Mouse (Mus musculus) midbrain, embryonic 14.5 days (tissue): ENCODE measurements at regions not wholly inside any gene's neighbourhood (a gene's known extent, or its start where the extent isn't known, plus 50 kb on each side); places are given as distances from the start of the nearest gene placed in this dataset.

Experiments used
- ATAC-seq: fragments of 200-750 bp; cut with Nextera tagmentation; 2 replicates; pipeline ENCODE4 v1.8.0; 2017; ENCODE audit warnings: moderate number of reproducible peaks, moderate library complexity; ENCODE audit not compliant: low FRiP score, low TSS enrichment
- DNase-seq: peaks from one replicate; pipeline ENCODE4 v3.0.0-alpha.2; 2015
- H3K27ac ChIP-seq: fragments of 300-500 bp; sonication (generic); replicated peaks from 2 replicates; pipeline ENCODE4 v1.5.1; 2014; ENCODE audit warnings: mild to moderate bottlenecking, low read depth, low read length, moderate library complexity
- H3K27me3 ChIP-seq: fragments of 300-500 bp; sonication (generic); 2 replicates; pipeline ENCODE4 v1.6.1; 2014; ENCODE audit warnings: low read length, control low read depth, mixed read lengths; ENCODE audit not compliant: control insufficient read depth, insufficient read depth
- H3K36me3 ChIP-seq: fragments of 300-500 bp; sonication (generic); 2 replicates; pipeline ENCODE4 v1.6.1; 2014; ENCODE audit warnings: low read length, control low read depth; ENCODE audit not compliant: control insufficient read depth, insufficient read depth
- H3K4me1 ChIP-seq: fragments of 300-500 bp; sonication (generic); 2 replicates; pipeline ENCODE4 v1.6.1; 2014; ENCODE audit warnings: mild to moderate bottlenecking, antibody characterized with exemption, low read length, control low read depth; ENCODE audit not compliant: control insufficient read depth, insufficient read depth
- H3K4me2 ChIP-seq: fragments of 300-500 bp; sonication (generic); 2 replicates; pipeline ENCODE4 v1.6.1; 2014; ENCODE audit warnings: mild to moderate bottlenecking, low read length, moderate library complexity
- H3K4me3 ChIP-seq: fragments of 300-500 bp; sonication (generic); replicated peaks from 2 replicates; pipeline ENCODE4 v1.5.1; 2014; ENCODE audit warnings: low read depth, low read length
- H3K9ac ChIP-seq: fragments of 300-500 bp; sonication (generic); replicated peaks from 2 replicates; pipeline ENCODE4 v1.6.1; 2014; ENCODE audit warnings: mild to moderate bottlenecking, low read length, moderate library complexity
- H3K9me3 ChIP-seq: fragments of 300-500 bp; sonication (generic); 2 replicates; pipeline ENCODE4 v1.6.1; 2016; ENCODE audit warnings: low read length, control low read depth, mixed read lengths; ENCODE audit not compliant: control insufficient read depth
- WGBS: fragments of 180-500 bp; shearing (Covaris S2); extraction: QIAGEN DNeasy Blood & Tissue Kit; methylation state at CpG from one replicate; pipeline ENCODE4 v1.1.7; 2014; 5-methylcytosine and 5-hydroxymethylcytosine counted together

- H3K27me3 ChIP-seq = no peaks in the 10 kb centered on the region
- no peaks in the 10 kb centered on the region for H3K36me3 ChIP-seq
- ATAC-seq (no peak), DNase-seq (no peak)
- H3K9ac ChIP-seq = no peak overlapping the region
- no peak overlapping the region for H3K4me3 ChIP-seq
- 66% methylated on average over 5 of the region's 5 CpGs for WGBS
- no peaks in the 10 kb centered on the region for H3K4me1 ChIP-seq
- H3K4me2 ChIP-seq = no peak overlapping the region
- no peak overlapping the region for H3K27ac ChIP-seq
- H3K9me3 ChIP-seq = no peaks in the 10 kb centered on the region
Measured at GRCm38 (mm10) chr3:21423139-21423538, 653.3 kb upstream of the Tbl1xr1 start.

- no peaks in the 10 kb centered on the region for H3K36me3 ChIP-seq
- H3K4me1 ChIP-seq = peaks cover 7% of the 10 kb centered on the region; the same call in 1 of the 2 replicates
- H3K27ac ChIP-seq = no peak overlapping the region
- 88% methylated on average over 6 of the region's 6 CpGs for WGBS
- ATAC-seq = no peak
- no peak overlapping the region for H3K4me2 ChIP-seq
- no peak overlapping the region for H3K4me3 ChIP-seq
- no peak for DNase-seq
- H3K9ac ChIP-seq = no peak overlapping the region
- no peaks in the 10 kb centered on the region for H3K9me3 ChIP-seq
- no peaks in the 10 kb centered on the region for H3K27me3 ChIP-seq
Measured at GRCm38 (mm10) chr3:21426538-21426937, 649.9 kb upstream of the Tbl1xr1 start.

- DNase-seq = peak; percentile 38
Measured at GRCm38 (mm10) chr3:21427408-21428031, 648.9 kb upstream of the Tbl1xr1 start.

GRCm38 (mm10) chr3:21428120-21428519, 648.3 kb upstream of the Tbl1xr1 start:
- Histone ChIP-seq H3K27me3 (no peaks in the 10 kb centered on the region), H3K27ac (no peak overlapping the region), H3K9me3 (no peaks in the 10 kb centered on the region), H3K4me2 (no peak overlapping the region), H3K4me3 (no peak overlapping the region), H3K9ac (no peak overlapping the region), H3K4me1 (peaks cover 7% of the 10 kb centered on the region; the same call in 1 of the 2 replicates), H3K36me3 (no peaks in the 10 kb centered on the region)
- DNase-seq = no peak
- WGBS = 42% methylated on average over 2 of the region's 2 CpGs
- ATAC-seq = no peak

More at GRCm38 (mm10) chr3:21427408-21428031, 648.9 kb upstream of the Tbl1xr1 start:
- Histone ChIP-seq H3K4me3 (no peak overlapping the region), H3K4me2 (no peak overlapping the region), H3K9me3 (no peaks in the 10 kb centered on the region), H3K4me1 (peaks cover 7% of the 10 kb centered on the region; the same call in 1 of the 2 replicates), H3K36me3 (no peaks in the 10 kb centered on the region), H3K27ac (no peak overlapping the region), H3K9ac (no peak overlapping the region), H3K27me3 (no peaks in the 10 kb centered on the region)
- WGBS = 63% methylated on average over 6 of the region's 6 CpGs
- ATAC-seq = no peak

- no peaks in the 10 kb centered on the region for H3K9me3 ChIP-seq
- WGBS = 24% methylated on average over 4 of the region's 4 CpGs
- H3K27me3 ChIP-seq = no peaks in the 10 kb centered on the region
- no peak overlapping the region for H3K27ac ChIP-seq
- H3K4me1 ChIP-seq = no peaks in the 10 kb centered on the region
- peak; percentile 3 for DNase-seq
- H3K4me2 ChIP-seq = no peak overlapping the region
- no peak for ATAC-seq
- H3K36me3 ChIP-seq = no peaks in the 10 kb centered on the region
- H3K9ac ChIP-seq = no peak overlapping the region
- H3K4me3 ChIP-seq = no peak overlapping the region
Measured at GRCm38 (mm10) chr3:21464245-21464644, 612.2 kb upstream of the Tbl1xr1 start.

GRCm38 (mm10) chr3:21466113-21466645, 610.3 kb upstream of the Tbl1xr1 start:
- DNase-seq = peak; percentile 7
- Histone ChIP-seq H3K9ac (no peak overlapping the region), H3K9me3 (no peaks in the 10 kb centered on the region), H3K4me1 (no peaks in the 10 kb centered on the region), H3K4me2 (no peak overlapping the region), H3K27ac (no peak overlapping the region), H3K36me3 (no peaks in the 10 kb centered on the region), H3K27me3 (no peaks in the 10 kb centered on the region), H3K4me3 (no peak overlapping the region)
- 62% methylated on average over 7 of the region's 7 CpGs for WGBS
- ATAC-seq = no peak

GRCm38 (mm10) chr3:21477366-21477765, 599.1 kb upstream of the Tbl1xr1 start:
- ATAC-seq (no peak), DNase-seq (no peak)
- Histone ChIP-seq H3K4me3 (no peak overlapping the region), H3K9me3 (no peaks in the 10 kb centered on the region), H3K9ac (no peak overlapping the region), H3K27ac (no peak overlapping the region), H3K36me3 (no peaks in the 10 kb centered on the region), H3K4me1 (peaks cover 4% of the 10 kb centered on the region; the same call in 1 of the 2 replicates), H3K27me3 (no peaks in the 10 kb centered on the region), H3K4me2 (no peak overlapping the region)
- WGBS = 89% methylated on average over 4 of the region's 4 CpGs

- Histone ChIP-seq H3K4me2 (no peak overlapping the region), H3K27ac (no peak overlapping the region), H3K36me3 (no peaks in the 10 kb centered on the region), H3K9me3 (no peaks in the 10 kb centered on the region), H3K9ac (no peak overlapping the region), H3K4me1 (peaks cover 4% of the 10 kb centered on the region; the same call in 1 of the 2 replicates), H3K27me3 (no peaks in the 10 kb centered on the region), H3K4me3 (no peak overlapping the region)
- peak; percentile 34 for DNase-seq
- ATAC-seq = no peak
- WGBS = 43% methylated on average over 5 of the region's 5 CpGs
Measured at GRCm38 (mm10) chr3:21479021-21479795, 597.2 kb upstream of the Tbl1xr1 start.
